ENCODE assay signal across 7 mouse cellular contexts in the genomic region with DNA sequence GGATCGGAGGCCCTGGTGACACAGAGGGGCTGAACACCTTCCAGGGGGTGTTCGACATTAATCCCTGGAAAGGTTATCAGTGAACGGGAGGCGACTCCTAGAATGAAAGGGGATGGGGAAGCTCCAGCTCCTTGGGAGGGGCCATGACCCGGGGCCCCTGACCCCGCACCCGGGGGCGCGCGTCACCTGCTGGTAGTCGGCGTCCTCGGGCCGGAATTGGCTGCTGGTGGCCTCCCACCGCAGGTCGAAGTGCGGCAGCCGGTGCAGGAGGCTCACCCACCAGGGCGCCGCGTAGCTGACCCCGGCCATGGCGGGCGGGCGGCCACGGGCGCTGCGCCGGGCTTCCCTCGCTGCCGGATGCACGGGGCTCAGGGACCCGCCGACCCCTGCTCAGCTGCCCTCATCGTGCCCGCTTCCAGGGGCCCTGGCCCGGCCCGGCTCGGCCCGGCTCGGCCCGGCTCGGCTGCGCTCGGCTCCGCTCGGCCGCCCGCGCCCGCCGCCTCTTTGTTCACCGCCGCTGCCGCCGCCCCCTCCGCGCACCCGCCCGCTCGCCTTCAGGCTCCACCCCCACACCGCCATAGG. TPM values are rescaled to one million over a fixed set of nuclear protein-coding genes. Genes with fewer than 3 reads are reported as not detected.
DNase-seq lines count a peak whose midpoint lies in the region.

A gene (minus strand): TSS at position 513 of the 582 bp plus-strand sequence.

- H3K36me3 ChIP-seq in heart, embryonic 10.5 days = peaks cover 18% of the 10 kb centered on the region
- H3K36me3 ChIP-seq in midbrain, embryonic 10.5 days = peaks cover 34% of the 10 kb centered on the region

- peaks cover 16% of the 10 kb centered on the region for H3K4me1 ChIP-seq in brown adipose tissue, adult 24 weeks (ENCODE audit: control insufficient read depth, insufficient read depth, insufficient read length, low read length)
- H3K4me1 ChIP-seq in heart, embryonic 10.5 days = peaks cover 64% of the 10 kb centered on the region
- peaks cover 49% of the 10 kb centered on the region for H3K4me1 ChIP-seq in midbrain, embryonic 10.5 days

- WGBS in heart, embryonic 10.5 days = under 1% methylated on average over 60 of the region's 62 CpGs
- WGBS in midbrain, embryonic 10.5 days = under 1% methylated on average over 58 of the region's 62 CpGs

- H3K27me3 ChIP-seq in heart, embryonic 10.5 days (ENCODE audit: insufficient read depth, poor library complexity, severe bottlenecking) = 0 out of 2 replicates have a peak, but pooled peaks cover 8% of the 10 kb centered on the region
- H3K27me3 ChIP-seq in midbrain, embryonic 10.5 days (ENCODE audit: low read depth, poor library complexity, severe bottlenecking) = peaks cover 9% of the 10 kb centered on the region; the same call in 1 of the 2 replicates

- DNase-seq in right cerebral cortex, postnatal 14 days = peak; percentile 48
- no peak for DNase-seq in right cerebral cortex, postnatal 36 days (ENCODE audit: low spot score in 2 of 2)
- DNase-seq in heart, embryonic 10.5 days (ENCODE audit: low spot score) = no peak
- DNase-seq in layer of hippocampus, postnatal 36 days = no peak
- no peak for DNase-seq in midbrain, embryonic 10.5 days (ENCODE audit: low spot score)
- DNase-seq in Muller cell, postnatal 12 days (ENCODE audit: inconsistent ontology term) = no peak

- no peak within 1 kb of the TSS for H3K27ac ChIP-seq in brown adipose tissue, adult 24 weeks (replicated peaks; ENCODE audit: low read depth, low read length)
- peak within 1 kb of the TSS; percentile 98 for H3K27ac ChIP-seq in heart, embryonic 10.5 days
- peak within 1 kb of the TSS; percentile 100 for H3K27ac ChIP-seq in midbrain, embryonic 10.5 days (replicated peaks)

- H3K4me3 ChIP-seq in brown adipose tissue, adult 24 weeks (ENCODE audit: insufficient read depth, low read depth, low read length) = peak within 1 kb of the TSS; percentile 73
- peak within 1 kb of the TSS; percentile 96 for H3K4me3 ChIP-seq in heart, embryonic 10.5 days
- H3K4me3 ChIP-seq in midbrain, embryonic 10.5 days = peak within 1 kb of the TSS; percentile 90

- H3K9me3 ChIP-seq in heart, embryonic 10.5 days = no peaks in the 10 kb centered on the region
- H3K9me3 ChIP-seq in midbrain, embryonic 10.5 days (replicated peaks) = no peaks in the 10 kb centered on the region

RNA-seq across cellular contexts. Expression of the gene that starts here (rescaled TPM):
- polyA plus RNA-seq in brown adipose tissue, adult 24 weeks (2012; ENCODE audit: insufficient read depth, insufficient read length, missing spikeins) = 4.8 and 5.2 TPM in 2 replicates
- polyA plus RNA-seq in heart, embryonic 10.5 days (2016; fragmentation: Nextera tagmentation; extraction: Ambion mirVana) = 23.5 and 32.9 TPM in 2 replicates
- total RNA-seq in layer of hippocampus, postnatal 36 days (2021) = 100 to 1,000 TPM; 191 to 221 TPM
- 28.6 and 36.2 TPM in 2 replicates for polyA plus RNA-seq in midbrain, embryonic 10.5 days (2016; fragmentation: Nextera tagmentation; extraction: Ambion mirVana)
